Mouse (Mus musculus) stomach, postnatal 0 days (tissue): ENCODE measurements at regions not wholly inside any gene's neighbourhood (a gene's known extent, or its start where the extent isn't known, plus 50 kb on each side); places are given as distances from the start of the nearest gene placed in this dataset.

Source experiments
- ATAC-seq: fragments of 200-750 bp; cut with Nextera tagmentation; 2 replicates; pipeline ENCODE4 v1.8.0; 2017; ENCODE audit not compliant: low FRiP score, low TSS enrichment
- DNase-seq: peaks from one replicate; pipeline ENCODE4 v3.0.0-alpha.2; 2016; ENCODE audit warnings: low spot score
- H3K27ac ChIP-seq: fragments of 300-500 bp; sonication (generic); replicated peaks from 2 replicates; pipeline ENCODE4 v1.5.1; 2014; ENCODE audit warnings: mild to moderate bottlenecking, control low read depth
- H3K27me3 ChIP-seq: fragments of 300-500 bp; sonication (generic); 2 replicates; pipeline ENCODE4 v1.6.1; 2014; ENCODE audit warnings: low read length; ENCODE audit not compliant: control insufficient read depth, insufficient read depth
- H3K36me3 ChIP-seq: fragments of 300-500 bp; sonication (generic); 2 replicates; pipeline ENCODE4 v1.6.1; 2014; ENCODE audit warnings: low read length, mixed read lengths; ENCODE audit not compliant: control insufficient read depth, insufficient read depth
- H3K4me1 ChIP-seq: fragments of 300-500 bp; sonication (generic); replicated peaks from 2 replicates; pipeline ENCODE4 v1.6.1; 2014; ENCODE audit warnings: antibody characterized with exemption; ENCODE audit not compliant: control insufficient read depth, insufficient read depth
- H3K4me2 ChIP-seq: fragments of 300-500 bp; sonication (generic); replicated peaks from 2 replicates; pipeline ENCODE4 v1.6.1; 2014; ENCODE audit warnings: low read depth, mild to moderate bottlenecking, control low read depth, moderate library complexity
- H3K4me3 ChIP-seq: fragments of 300-500 bp; sonication (generic); 2 replicates; pipeline ENCODE4 v1.5.1; 2014; ENCODE audit warnings: low read depth, low read length, control low read depth
- H3K9ac ChIP-seq: fragments of 300-500 bp; sonication (generic); 2 replicates; pipeline ENCODE4 v1.6.1; 2014; ENCODE audit warnings: mild to moderate bottlenecking, low read length, control low read depth, mixed read lengths
- H3K9me3 ChIP-seq: fragments of 300-500 bp; sonication (generic); 2 replicates; pipeline ENCODE4 v1.6.1; 2016; ENCODE audit warnings: low read length; ENCODE audit not compliant: control insufficient read depth
- CTCF ChIP-seq: IDR thresholded peaks from 2 replicates; pipeline ENCODE4 v1.5.1; 2016; ENCODE audit warnings: antibody characterized with exemption, low read depth, mild to moderate bottlenecking, moderate library complexity
- EP300 ChIP-seq: optimal IDR thresholded peaks from 2 replicates; pipeline ENCODE3; 2016; ENCODE audit warnings: antibody characterized with exemption
- WGBS: fragments of 180-500 bp; shearing (Covaris S2); extraction: QIAGEN DNeasy Blood & Tissue Kit; methylation state at CpG from one replicate; pipeline ENCODE4 v1.1.7; 2014; 5-methylcytosine and 5-hydroxymethylcytosine counted together

- no peaks in the 10 kb centered on the region for H3K36me3 ChIP-seq
- H3K4me2 ChIP-seq = no peak overlapping the region
- H3K9ac ChIP-seq = no peak overlapping the region
- no peaks in the 10 kb centered on the region for H3K27me3 ChIP-seq
- ATAC-seq = no peak
- H3K4me1 ChIP-seq = no peaks in the 10 kb centered on the region
- WGBS = 63% methylated on average over 7 of the region's 7 CpGs
- no peak for TF ChIP-seq CTCF
- TF ChIP-seq EP300 = no peak
- DNase-seq = no peak
- H3K9me3 ChIP-seq = no peaks in the 10 kb centered on the region
- no peak overlapping the region for H3K27ac ChIP-seq
- no peak overlapping the region for H3K4me3 ChIP-seq
These were observed 417.9 kb upstream of the Actbl2 start for GRCm38 (mm10) chr13:110836936-110837335.

- no peaks in the 10 kb centered on the region for H3K27me3 ChIP-seq
- no peak overlapping the region for H3K9ac ChIP-seq
- H3K36me3 ChIP-seq = no peaks in the 10 kb centered on the region
- DNase-seq = no peak
- TF ChIP-seq CTCF (no peak), EP300 (no peak)
- H3K9me3 ChIP-seq = no peaks in the 10 kb centered on the region
- no peak overlapping the region for H3K27ac ChIP-seq
- H3K4me2 ChIP-seq = no peak overlapping the region
- H3K4me1 ChIP-seq = no peaks in the 10 kb centered on the region
- ATAC-seq = no peak
- no peak overlapping the region for H3K4me3 ChIP-seq
- 89% methylated on average over 7 of the region's 7 CpGs for WGBS
These were observed 412.9 kb upstream of the Actbl2 start for GRCm38 (mm10) chr13:110841949-110842348.

GRCm38 (mm10) chr13:110845695-110846094 is 409.1 kb upstream of the Actbl2 start:
- ATAC-seq (no peak), DNase-seq (no peak)
- Histone ChIP-seq H3K36me3 (no peaks in the 10 kb centered on the region), H3K9me3 (no peaks in the 10 kb centered on the region), H3K4me2 (no peak overlapping the region), H3K27ac (no peak overlapping the region), H3K4me1 (no peaks in the 10 kb centered on the region), H3K9ac (no peak overlapping the region), H3K27me3 (no peaks in the 10 kb centered on the region), H3K4me3 (no peak overlapping the region)
- WGBS = 86% methylated on average over 2 of the region's 2 CpGs
- TF ChIP-seq CTCF = no peak
- no peak for TF ChIP-seq EP300

DNA sequence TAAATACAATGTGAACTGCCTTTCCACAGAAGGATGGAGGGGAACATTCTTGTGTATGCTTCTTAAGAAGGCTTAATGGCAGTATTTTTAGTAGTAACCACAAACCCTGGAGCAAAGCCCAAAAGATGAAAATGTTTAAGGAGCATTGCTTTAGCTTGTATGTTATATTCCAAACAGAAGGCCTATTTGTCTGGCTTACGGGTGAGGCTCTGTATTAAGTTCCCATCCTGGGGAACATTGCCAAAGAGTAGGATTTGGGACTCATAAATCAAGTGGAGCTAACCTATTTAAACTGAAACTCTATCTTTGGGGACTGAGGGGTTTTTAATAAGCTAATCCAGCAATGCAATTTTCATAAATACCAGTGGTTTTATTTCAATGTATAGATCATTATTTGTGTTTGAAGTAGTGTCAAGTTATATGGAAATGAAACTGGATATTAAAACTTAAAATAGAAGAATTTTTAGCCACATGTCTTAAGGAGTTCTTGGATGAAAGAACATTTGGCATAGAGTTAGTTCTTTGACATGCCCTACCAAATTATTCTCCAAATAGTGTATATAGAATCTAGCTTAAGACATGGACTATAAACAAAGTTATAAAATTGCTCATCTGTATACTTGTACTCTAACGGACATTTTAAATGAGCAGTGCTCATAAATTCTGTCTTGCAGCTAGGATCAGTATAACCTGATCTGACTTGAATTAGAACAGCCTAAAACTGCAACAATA is 401.7 kb upstream of the Actbl2 start:
- Histone ChIP-seq H3K9ac (no peak overlapping the region), H3K27ac (no peak overlapping the region), H3K4me3 (no peak overlapping the region), H3K4me2 (no peak overlapping the region), H3K36me3 (no peaks in the 10 kb centered on the region), H3K27me3 (no peaks in the 10 kb centered on the region), H3K4me1 (no peaks in the 10 kb centered on the region), H3K9me3 (no peaks in the 10 kb centered on the region)
- DNase-seq (no peak), ATAC-seq (no peak)
- 25% methylated on average over 2 of the region's 2 CpGs for WGBS
- TF ChIP-seq EP300 = no peak

DNA sequence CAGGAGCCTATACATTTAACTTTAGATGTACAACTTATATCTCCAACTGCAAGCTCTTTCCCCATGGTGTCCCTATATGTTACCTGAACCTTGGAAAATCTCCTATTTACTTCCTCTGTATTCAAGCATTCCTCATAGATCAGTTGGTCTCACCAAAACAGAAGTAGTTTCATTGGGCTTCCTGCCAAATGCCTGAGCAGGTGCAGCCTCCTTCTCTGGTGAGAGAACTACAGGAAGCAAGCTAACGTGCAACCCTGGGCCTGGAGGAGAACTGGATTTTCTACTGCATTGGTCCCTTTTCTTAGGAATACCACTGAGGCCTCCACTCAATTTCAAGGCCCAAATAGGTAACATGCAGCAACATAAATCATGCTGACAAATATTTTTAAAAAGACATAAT is 400.6 kb upstream of the Actbl2 start:
- DNase-seq = peak; percentile 24
- WGBS = 52% methylated on average over 1 of the region's 1 CpGs
- Histone ChIP-seq H3K9ac (no peak overlapping the region), H3K27ac (no peak overlapping the region), H3K36me3 (no peaks in the 10 kb centered on the region), H3K27me3 (no peaks in the 10 kb centered on the region), H3K9me3 (no peaks in the 10 kb centered on the region), H3K4me1 (no peaks in the 10 kb centered on the region), H3K4me2 (no peak overlapping the region), H3K4me3 (no peak overlapping the region)
- TF ChIP-seq CTCF = no peak
- no peak for TF ChIP-seq EP300
- ATAC-seq = no peak

DNA sequence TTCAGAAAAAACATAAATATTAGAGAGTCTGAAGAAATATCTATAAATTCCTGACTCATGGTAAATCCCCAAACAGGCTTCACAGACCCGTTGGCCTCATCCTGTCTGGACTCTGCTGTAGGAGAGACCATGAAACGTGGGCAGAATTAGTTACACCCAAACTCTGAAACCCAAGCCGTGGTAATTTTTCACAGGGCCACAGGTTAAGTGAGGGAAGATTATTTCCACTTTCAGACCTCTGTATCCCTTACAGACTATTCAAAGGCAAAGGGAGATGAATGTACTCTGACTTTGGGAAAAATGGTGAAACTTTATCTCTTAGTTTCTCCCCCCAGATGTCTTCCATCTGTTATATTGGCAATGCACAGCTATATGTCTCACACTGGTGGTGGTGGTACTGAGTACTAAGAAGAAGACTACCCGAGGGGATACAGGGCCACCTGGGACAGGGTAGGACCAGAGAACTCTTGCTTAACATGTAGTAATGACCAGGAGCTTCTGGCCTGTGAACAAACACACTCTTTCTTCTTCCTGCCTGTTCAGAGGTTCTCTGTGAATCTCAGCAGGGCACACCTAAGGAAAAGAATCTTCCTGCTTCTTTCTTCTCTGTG is 388.8 kb upstream of the Actbl2 start:
- H3K4me1 ChIP-seq = no peaks in the 10 kb centered on the region
- no peaks in the 10 kb centered on the region for H3K27me3 ChIP-seq
- no peaks in the 10 kb centered on the region for H3K36me3 ChIP-seq
- ATAC-seq (no peak), DNase-seq (no peak)
- H3K4me2 ChIP-seq = no peak overlapping the region
- 54% methylated on average over 4 of the region's 4 CpGs for WGBS
- H3K9me3 ChIP-seq = no peaks in the 10 kb centered on the region
- TF ChIP-seq CTCF (no peak), EP300 (no peak)
- H3K27ac ChIP-seq = no peak overlapping the region
- H3K9ac ChIP-seq = no peak overlapping the region
- H3K4me3 ChIP-seq = no peak overlapping the region
